Mouse (Mus musculus) ES-CJ7 (cell line): Measurements from ENCODE around the gene Creg1.

ENCODE experiments used
- DNase-seq: peaks from one replicate; pipeline ENCODE4 v3.0.0; 2011; ENCODE audit warnings: low read depth, low spot score

The Creg1 gene

GRCm38 (mm10) chr1:165763635-165764372, at the start of gene Creg1:
Gene Creg1, plus strand, starts transcription at chr1:165763746.
- DNase-seq: peak; percentile 94

- no peak for DNase-seq
Measured at GRCm38 (mm10) chr1:165713798-165714197, 49.7 kb upstream of the Creg1 start.

GRCm38 (mm10) chr1:165716426-165716825, 47.1 kb upstream of the Creg1 start:
- DNase-seq: no peak

- DNase-seq: no peak
Measured at GRCm38 (mm10) chr1:165717711-165718542, 45.6 kb upstream of the Creg1 start.

- DNase-seq: peak; percentile 14
Measured at GRCm38 (mm10) chr1:165718543-165719105, 44.9 kb upstream of the Creg1 start.

GRCm38 (mm10) chr1:165722531-165723123, 40.9 kb upstream of the Creg1 start:
- no peak for DNase-seq

- no peak for DNase-seq
Measured at GRCm38 (mm10) chr1:165724219-165725033, 39.1 kb upstream of the Creg1 start.

GRCm38 (mm10) chr1:165725039-165725644, 38.4 kb upstream of the Creg1 start:
- DNase-seq: no peak

- no peak for DNase-seq
Measured at GRCm38 (mm10) chr1:165726986-165727385, 36.6 kb upstream of the Creg1 start.

- no peak for DNase-seq
Measured at GRCm38 (mm10) chr1:165728057-165728639, 35.4 kb upstream of the Creg1 start.

- no peak for DNase-seq
Measured at GRCm38 (mm10) chr1:165730129-165730528, 33.4 kb upstream of the Creg1 start.

GRCm38 (mm10) chr1:165731553-165731952, 32.0 kb upstream of the Creg1 start:
- no peak for DNase-seq

- DNase-seq: no peak
Measured at GRCm38 (mm10) chr1:165734840-165735239, 28.7 kb upstream of the Creg1 start.

GRCm38 (mm10) chr1:165735826-165736818, 27.4 kb upstream of the Creg1 start:
- DNase-seq: peak; percentile 91

GRCm38 (mm10) chr1:165737451-165737850, 26.1 kb upstream of the Creg1 start:
- no peak for DNase-seq

- DNase-seq: no peak
Measured at GRCm38 (mm10) chr1:165737867-165738266, 25.7 kb upstream of the Creg1 start.

GRCm38 (mm10) chr1:165738985-165739384, 24.6 kb upstream of the Creg1 start:
- no peak for DNase-seq

GRCm38 (mm10) chr1:165741989-165742388, 21.6 kb upstream of the Creg1 start:
- no peak for DNase-seq

GRCm38 (mm10) chr1:165748053-165748452, 15.5 kb upstream of the Creg1 start:
- DNase-seq: no peak
